Mouse (Mus musculus) embryonic facial prominence, embryonic 13.5 days (tissue): ENCODE results near the gene Vmn1r18. TPM values are rescaled to one million over a fixed set of nuclear protein-coding genes. Genes with fewer than 3 reads are reported as not detected.
"Not testable (repeated sequence)": the region's sequence is repeated elsewhere in the genome, so short reads cannot be mapped to it uniquely, and the experiment has no call there.

ENCODE experiments used
- ATAC-seq: fragments of 200-750 bp; cut with Nextera tagmentation; 2 replicates; pipeline ENCODE4 v1.8.0; 2017; ENCODE audit warnings: low read depth; ENCODE audit not compliant: insufficient number of reproducible peaks, insufficient read depth, low FRiP score, low TSS enrichment
- H3K27ac ChIP-seq: fragments of 300-500 bp; sonication (generic); 2 replicates; pipeline ENCODE4 v1.5.1; 2015; ENCODE audit warnings: moderate library complexity, mild to moderate bottlenecking, inconsistent platforms
- H3K27me3 ChIP-seq: fragments of 300-500 bp; sonication (generic); 2 replicates; pipeline ENCODE4 v1.6.1; 2015; ENCODE audit warnings: mild to moderate bottlenecking, inconsistent platforms
- H3K36me3 ChIP-seq: fragments of 300-500 bp; sonication (generic); 2 replicates; pipeline ENCODE4 v1.6.1; 2015; ENCODE audit warnings: mild to moderate bottlenecking, inconsistent platforms
- H3K4me1 ChIP-seq: fragments of 300-500 bp; sonication (generic); 2 replicates; pipeline ENCODE4 v1.6.1; 2015; ENCODE audit warnings: inconsistent platforms
- H3K4me2 ChIP-seq: fragments of 300-500 bp; sonication (generic); 2 replicates; pipeline ENCODE4 v1.6.1; 2015; ENCODE audit warnings: moderate library complexity, mild to moderate bottlenecking, inconsistent platforms
- H3K4me3 ChIP-seq: fragments of 300-500 bp; sonication (generic); 2 replicates; pipeline ENCODE4 v1.5.1; 2015; ENCODE audit warnings: mild to moderate bottlenecking, inconsistent platforms
- H3K9ac ChIP-seq: fragments of 300-500 bp; sonication (generic); 2 replicates; pipeline ENCODE4 v1.6.1; 2015; ENCODE audit warnings: mild to moderate bottlenecking, inconsistent platforms
- H3K9me3 ChIP-seq: fragments of 300-500 bp; sonication (generic); 2 replicates; pipeline ENCODE4 v1.6.1; 2016; ENCODE audit warnings: inconsistent platforms
- WGBS: fragments of 180-500 bp; shearing (Covaris S2); methylation state at CpG from one replicate; pipeline ENCODE4 v1.1.7; 2015; ENCODE audit warnings: mixed read lengths; 5-methylcytosine and 5-hydroxymethylcytosine counted together
- polyA plus RNA-seq: library from polyadenylated mRNA; unstranded; fragments of >200 nt; fragmentation: Nextera tagmentation; extraction: Ambion mirVana; gene quantifications from 2 replicates; pipeline ENCODE4 v1.2.1, GENCODE M21; 2015

Gene Vmn1r18
- not detected in 2 replicates for polyA plus RNA-seq

GRCm38 (mm10) chr6:57395683-57396082 lies at the start of gene Vmn1r18:
TSS of gene Vmn1r18 (minus strand) at chr6:57395783.
- no peaks in the 10 kb centered on the region for H3K4me1 ChIP-seq
- no peaks in the 10 kb centered on the region for H3K27me3 ChIP-seq
- H3K4me3 ChIP-seq = no peak within 1 kb of the TSS
- H3K36me3 ChIP-seq = no peaks in the 10 kb centered on the region
- H3K27ac ChIP-seq = no peak within 1 kb of the TSS
- H3K9me3 ChIP-seq = no peaks in the 10 kb centered on the region
- no peak within 1 kb of the TSS for H3K9ac ChIP-seq
- H3K4me2 ChIP-seq = no peak within 1 kb of the TSS
- ATAC-seq = no peak

DNA sequence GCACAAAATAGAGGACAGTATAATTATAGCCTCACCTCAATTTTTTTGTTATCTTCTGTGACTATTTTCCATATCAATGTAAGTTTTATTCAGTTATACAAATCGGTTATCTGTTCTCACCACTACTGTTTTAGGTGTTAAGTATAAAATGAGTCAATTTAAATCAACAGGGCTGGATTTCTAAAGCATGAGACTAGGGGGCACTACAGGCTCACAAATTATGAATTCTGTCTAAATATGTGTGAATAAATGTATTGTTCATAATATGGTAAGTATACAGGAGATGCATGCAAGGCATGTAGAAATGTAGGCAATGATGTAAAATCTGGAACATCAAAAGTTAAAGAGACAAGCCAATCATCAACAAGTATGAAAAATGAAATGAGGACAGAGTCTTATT lies 35.6 kb upstream of the Vmn1r18 start:
- Histone ChIP-seq H3K9ac (no peak overlapping the region), H3K4me2 (no peak overlapping the region), H3K4me3 (no peak overlapping the region), H3K9me3 (no peaks in the 10 kb centered on the region), H3K4me1 (no peaks in the 10 kb centered on the region), H3K27me3 (no peaks in the 10 kb centered on the region), H3K36me3 (no peaks in the 10 kb centered on the region), H3K27ac (no peak overlapping the region)
- 79% methylated on average over 1 of the region's 1 CpGs for WGBS
- ATAC-seq = no peak

DNA sequence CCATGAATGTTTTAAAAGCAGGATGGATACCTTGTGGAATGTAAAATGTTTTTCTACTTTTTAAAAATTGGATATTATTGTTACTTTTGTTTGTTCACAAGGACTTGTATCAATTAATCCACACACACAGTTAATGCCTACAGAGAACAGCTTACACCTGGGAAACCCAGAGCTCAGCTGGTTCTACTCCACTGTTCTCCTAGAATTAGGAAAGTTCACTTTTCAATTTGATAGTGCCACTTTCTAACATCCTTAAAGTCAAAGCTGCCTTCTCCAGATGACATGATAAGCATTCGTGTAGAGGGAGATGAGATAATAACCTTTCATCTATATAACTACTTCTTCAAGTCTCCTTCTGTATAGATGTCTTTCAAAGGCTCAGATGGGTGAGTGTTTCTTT lies 33.0 kb upstream of the Vmn1r18 start, which contains the start of gene Vmn1r20:
Gene Vmn1r20, plus strand, starts transcription at position 301 of the 400 bp plus-strand sequence.
- no peaks in the 10 kb centered on the region for H3K36me3 ChIP-seq
- no peaks in the 10 kb centered on the region for H3K4me1 ChIP-seq
- H3K9ac ChIP-seq = no peak within 1 kb of the TSS
- H3K27me3 ChIP-seq = no peaks in the 10 kb centered on the region
- WGBS = 67% methylated on average over 1 of the region's 1 CpGs
- no peak for ATAC-seq
- no peak within 1 kb of the TSS for H3K4me3 ChIP-seq
- H3K9me3 ChIP-seq = no peaks in the 10 kb centered on the region
- no peak within 1 kb of the TSS for H3K27ac ChIP-seq
- H3K4me2 ChIP-seq = no peak within 1 kb of the TSS

GRCm38 (mm10) chr6:57403480-57403879 lies 7.9 kb upstream of the Vmn1r18 start, which contains the start of gene Vmn1r19:
TSS of gene Vmn1r19 (plus strand) at chr6:57403780.
- H3K9me3 ChIP-seq, H3K36me3 ChIP-seq, H3K27ac ChIP-seq, H3K9ac ChIP-seq, H3K27me3 ChIP-seq, H3K4me1 ChIP-seq, H3K4me3 ChIP-seq, H3K4me2 ChIP-seq, ATAC-seq: not testable (repeated sequence)
- WGBS = 66% methylated on average over 3 of the region's 3 CpGs

- Histone ChIP-seq H3K4me3 (no peak overlapping the region), H3K27me3 (no peaks in the 10 kb centered on the region), H3K9ac (no peak overlapping the region), H3K4me2 (no peak overlapping the region), H3K9me3 (no peaks in the 10 kb centered on the region), H3K4me1 (no peaks in the 10 kb centered on the region), H3K36me3 (no peaks in the 10 kb centered on the region), H3K27ac (no peak overlapping the region)
- no peak for ATAC-seq
- WGBS = 84% methylated on average over 1 of the region's 1 CpGs
Observed at GRCm38 (mm10) chr6:57367496-57367895, 28.1 kb downstream of the Vmn1r18 start.

- not testable (repeated sequence) for H3K36me3 ChIP-seq, H3K27ac ChIP-seq, H3K27me3 ChIP-seq, H3K4me1 ChIP-seq, H3K4me2 ChIP-seq, H3K9ac ChIP-seq, H3K4me3 ChIP-seq, ATAC-seq, H3K9me3 ChIP-seq
- 78% methylated on average over 1 of the region's 1 CpGs for WGBS
Observed at GRCm38 (mm10) chr6:57365866-57366265, 29.7 kb downstream of the Vmn1r18 start.

DNA sequence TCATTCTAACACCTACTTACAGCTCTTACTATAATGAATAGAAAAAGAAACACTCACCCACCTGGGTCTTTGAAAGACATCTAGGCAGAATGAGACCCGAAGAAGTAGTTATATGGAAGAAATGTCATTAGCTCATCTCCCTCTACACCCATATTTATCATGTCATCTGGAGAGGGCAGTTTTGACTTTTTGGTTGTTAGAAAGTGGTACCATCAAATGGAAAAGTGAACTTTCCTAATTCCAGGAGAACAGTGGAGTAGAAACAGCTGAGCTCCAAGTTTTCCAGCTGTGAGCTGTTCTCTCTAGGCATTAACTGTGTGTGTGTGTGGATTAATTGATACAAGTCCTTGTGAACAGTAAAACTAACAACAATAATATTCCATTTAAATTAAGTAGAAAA lies 32.0 kb downstream of the Vmn1r18 start, which contains the start of gene Vmn1r17:
Gene Vmn1r17, minus strand, starts transcription at position 101 of the 400 bp plus-strand sequence.
- no peaks in the 10 kb centered on the region for H3K9me3 ChIP-seq
- 88% methylated on average over 1 of the region's 1 CpGs for WGBS
- no peak within 1 kb of the TSS for H3K4me3 ChIP-seq
- ATAC-seq = no peak
- H3K36me3 ChIP-seq = no peaks in the 10 kb centered on the region
- no peak within 1 kb of the TSS for H3K27ac ChIP-seq
- no peak within 1 kb of the TSS for H3K4me2 ChIP-seq
- H3K4me1 ChIP-seq = no peaks in the 10 kb centered on the region
- H3K27me3 ChIP-seq = no peaks in the 10 kb centered on the region
- no peak within 1 kb of the TSS for H3K9ac ChIP-seq

GRCm38 (mm10) chr6:57356864-57357263 lies 38.7 kb downstream of the Vmn1r18 start:
- Histone ChIP-seq H3K27ac (no peak overlapping the region), H3K4me3 (no peak overlapping the region), H3K27me3 (no peaks in the 10 kb centered on the region), H3K4me2 (no peak overlapping the region), H3K4me1 (no peaks in the 10 kb centered on the region), H3K9ac (no peak overlapping the region), H3K9me3 (no peaks in the 10 kb centered on the region), H3K36me3 (no peaks in the 10 kb centered on the region)
- WGBS = 70% methylated on average over 2 of the region's 2 CpGs
- ATAC-seq = no peak

DNA sequence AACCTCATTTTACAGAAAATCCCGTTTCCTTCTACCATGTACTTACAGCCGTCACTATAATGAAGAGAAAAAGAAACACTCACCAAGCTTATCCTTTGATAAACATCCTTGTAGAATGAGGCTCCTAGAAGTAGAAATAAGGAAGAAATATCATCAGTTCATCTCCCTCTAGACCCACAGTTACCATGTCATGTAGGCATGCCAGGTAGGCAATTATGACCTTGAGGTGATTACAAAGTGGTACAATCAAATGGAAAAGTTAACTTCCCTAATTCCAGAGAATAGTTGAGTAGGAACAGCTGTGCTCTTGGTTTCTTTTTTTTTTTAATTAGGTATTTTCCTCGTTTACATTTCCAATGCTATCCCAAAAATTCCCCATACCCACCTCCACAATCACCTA lies 66.2 kb downstream of the Vmn1r18 start, which contains the start of gene Vmn1r16:
Gene Vmn1r16, minus strand, starts transcription at position 101 of the 400 bp plus-strand sequence.
- WGBS = 73% methylated on average over 3 of the region's 3 CpGs
- Histone ChIP-seq H3K4me3 (no peak within 1 kb of the TSS), H3K4me1 (no peaks in the 10 kb centered on the region), H3K27me3 (no peaks in the 10 kb centered on the region), H3K9me3 (no peaks in the 10 kb centered on the region), H3K4me2 (no peak within 1 kb of the TSS), H3K27ac (no peak within 1 kb of the TSS), H3K36me3 (no peaks in the 10 kb centered on the region), H3K9ac (no peak within 1 kb of the TSS)
- no peak for ATAC-seq

Other genes starting within 250 kb of the Vmn1r18 start
- not detected in 2 replicates for gene Vmn1r12, start 238.9 kb downstream of the Vmn1r18 start, polyA plus RNA-seq
- not detected in 2 replicates for gene Vmn1r13, start 192.5 kb downstream of the Vmn1r18 start, polyA plus RNA-seq
- not detected in 2 replicates for gene Vmn1r14, start 164.1 kb downstream of the Vmn1r18 start, polyA plus RNA-seq
- gene Vmn1r15, start 137.8 kb downstream of the Vmn1r18 start, polyA plus RNA-seq = not detected in 2 replicates
- gene Vmn1r16, start 66.3 kb downstream of the Vmn1r18 start, polyA plus RNA-seq = not detected in 2 replicates
- not detected in 2 replicates for gene Vmn1r17, start 32.1 kb downstream of the Vmn1r18 start, polyA plus RNA-seq
- gene Vmn1r19, start 8.0 kb upstream of the Vmn1r18 start, polyA plus RNA-seq = not detected in 2 replicates
- gene Vmn1r20, start 33.1 kb upstream of the Vmn1r18 start, polyA plus RNA-seq = not detected in 2 replicates
- 5.6 and 6.5 TPM in 2 replicates for gene Ppm1k, start 139.7 kb upstream of the Vmn1r18 start, polyA plus RNA-seq
- 1.9 and 2.8 TPM in 2 replicates for gene Herc6, start 185.2 kb upstream of the Vmn1r18 start, polyA plus RNA-seq